Mouse (Mus musculus) brown adipose tissue, adult 24 weeks (tissue): ENCODE measurements around the gene Gsk3a. TPM values are rescaled to one million over a fixed set of nuclear protein-coding genes. Genes with fewer than 3 reads are reported as not detected.
A peak's percentile ranks its signal among the peaks of the same experiment; 100 is the strongest.

Source experiments
- H3K27ac ChIP-seq: fragments of 200-500 bp; replicated peaks from 2 replicates; pipeline ENCODE4 v1.5.1; 2012; ENCODE audit warnings: low read depth, mild to moderate bottlenecking, low read length
- H3K4me1 ChIP-seq: fragments of 200-500 bp; 2 replicates; pipeline ENCODE4 v1.6.1; 2012; ENCODE audit warnings: low read length, mixed read lengths; ENCODE audit not compliant: control insufficient read depth, insufficient read depth, insufficient read length
- H3K4me3 ChIP-seq: fragments of 200-500 bp; 2 replicates; pipeline ENCODE4 v1.5.1; 2012; ENCODE audit warnings: low read depth, mild to moderate bottlenecking, low read length, moderate library complexity; ENCODE audit not compliant: insufficient read depth
- polyA plus RNA-seq: library from polyadenylated mRNA; stranded (reverse); fragments of >200 nt; gene quantifications from 2 replicates; pipeline ENCODE4 v1.2.4, GENCODE M21; 2012; ENCODE audit not compliant: missing spikeins, insufficient read depth, insufficient read length

Gene Gsk3a
- polyA plus RNA-seq, 1 experiment: 96.9 TPM

DNA sequence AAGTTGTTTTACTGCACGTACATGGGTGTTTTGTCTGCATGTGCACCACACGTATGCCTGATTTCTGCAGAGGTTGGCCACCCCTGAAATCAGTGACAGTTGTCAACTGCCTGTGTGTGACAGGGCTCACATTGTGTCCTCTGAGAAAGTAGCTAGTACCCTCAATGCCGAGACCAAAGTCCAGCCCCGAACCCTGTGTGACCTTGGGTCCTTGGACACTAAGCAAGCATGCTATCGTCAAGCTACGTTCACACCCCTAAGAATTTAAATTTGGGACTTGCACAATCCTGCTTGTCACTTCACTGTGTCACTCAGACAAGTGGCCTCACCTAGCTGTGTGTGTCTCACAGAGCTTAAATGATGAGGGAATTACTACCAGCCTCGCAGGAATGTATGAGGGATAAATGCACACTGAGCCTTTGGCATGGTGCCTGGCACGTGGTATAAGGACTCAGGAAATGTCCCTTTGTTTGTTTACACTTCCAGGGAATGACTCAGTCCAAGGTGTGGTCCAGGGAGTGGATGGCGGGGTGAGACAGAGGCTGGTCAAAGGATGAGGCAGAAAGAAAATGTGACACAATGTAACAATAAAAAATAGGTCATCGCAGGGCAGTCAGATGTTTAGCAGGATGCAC is 40.1 kb downstream of the Gsk3a start:
- H3K4me1 ChIP-seq: peaks cover 11% of the 10 kb centered on the region

DNA sequence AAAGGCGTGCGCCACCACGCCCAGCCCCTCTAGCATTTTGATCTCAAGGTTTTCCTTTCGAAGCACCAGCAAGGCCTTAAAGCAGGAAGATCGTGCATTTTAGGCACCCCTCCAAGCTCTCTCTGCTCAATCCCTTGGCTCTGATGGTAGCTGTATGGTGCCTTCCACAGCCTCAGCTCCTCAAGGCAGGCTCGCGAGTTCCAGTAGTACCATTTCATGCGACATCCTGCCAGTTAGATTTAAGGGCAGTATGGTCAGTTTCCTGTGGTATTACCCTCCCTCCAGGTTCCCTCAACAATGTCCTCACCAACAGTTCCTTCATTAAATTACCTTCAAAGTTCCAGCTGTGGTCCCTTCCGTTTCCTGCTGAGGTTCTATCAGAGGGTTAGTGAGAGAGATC is 41.5 kb downstream of the Gsk3a start:
- H3K4me3 ChIP-seq: no peak overlapping the region
- H3K4me1 ChIP-seq: peaks cover 11% of the 10 kb centered on the region
- no peak overlapping the region for H3K27ac ChIP-seq

More for the DNA sequence above, 40.1 kb downstream of the Gsk3a start:
- H3K27ac ChIP-seq: no peak overlapping the region
- no peak overlapping the region for H3K4me3 ChIP-seq

DNA sequence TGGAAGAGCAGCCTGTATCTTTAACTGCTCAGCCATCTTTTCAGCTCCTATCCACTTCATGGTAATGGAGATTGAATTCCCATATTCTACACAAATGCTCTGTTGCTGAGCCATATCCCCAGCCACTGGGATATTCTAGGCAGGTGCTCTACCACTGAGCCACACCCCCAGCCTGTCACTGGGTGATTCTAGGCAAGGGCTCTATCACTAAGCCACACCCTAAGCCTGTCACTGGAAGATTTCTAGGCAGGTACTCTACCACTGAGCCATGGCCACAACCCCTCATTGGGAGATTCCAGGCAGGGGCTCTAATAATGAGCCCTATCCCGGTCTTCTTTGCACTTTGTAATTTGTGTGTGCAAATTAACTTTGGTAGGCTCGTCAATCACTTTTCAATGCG is 42.5 kb downstream of the Gsk3a start:
- peaks cover 11% of the 10 kb centered on the region for H3K4me1 ChIP-seq

DNA sequence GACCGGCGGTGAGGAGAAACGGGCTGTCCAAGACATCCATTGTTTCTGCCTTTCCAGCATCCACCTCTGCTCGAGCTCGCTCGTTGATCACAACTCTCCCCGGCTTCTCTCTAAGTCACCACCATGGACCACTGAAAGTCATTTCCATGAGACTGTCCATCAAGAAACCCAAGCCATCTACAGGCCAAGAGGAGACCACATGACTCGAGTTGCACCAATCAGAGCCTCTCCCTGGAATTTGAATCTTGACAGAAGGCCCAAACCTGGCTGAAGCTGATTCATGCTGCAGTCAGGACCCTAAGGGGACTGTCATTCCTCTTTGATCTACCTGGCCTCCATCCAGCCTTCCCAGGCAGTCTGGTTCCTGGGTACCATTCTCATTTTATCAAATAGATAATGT is 45.5 kb downstream of the Gsk3a start:
- Histone ChIP-seq H3K4me1 (peaks cover 5% of the 10 kb centered on the region), H3K4me3 (no peak overlapping the region), H3K27ac (no peak overlapping the region)

More for the DNA sequence above, 42.5 kb downstream of the Gsk3a start:
- H3K27ac ChIP-seq: no peak overlapping the region
- H3K4me3 ChIP-seq: no peak overlapping the region

DNA sequence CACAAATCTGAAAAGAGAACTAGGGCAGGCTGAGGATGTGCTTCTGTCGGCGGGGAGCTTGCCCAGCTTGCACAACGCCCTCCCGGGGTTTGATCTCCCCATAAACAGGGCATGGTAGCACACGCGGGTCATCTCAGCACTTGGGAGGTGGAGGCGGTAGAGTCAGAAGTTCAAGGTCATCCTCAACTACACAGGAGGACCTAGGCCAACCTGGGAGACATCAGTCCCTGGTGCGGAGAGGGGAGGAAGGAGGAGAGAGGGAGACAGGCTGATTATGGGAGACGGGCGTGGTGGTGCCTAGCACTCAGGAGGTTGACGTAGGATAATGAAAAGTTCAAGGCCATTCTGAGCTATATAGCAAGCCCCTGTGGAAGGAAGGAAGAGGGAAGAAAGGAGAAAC is 46.8 kb downstream of the Gsk3a start:
- H3K27ac ChIP-seq: no peak overlapping the region

DNA sequence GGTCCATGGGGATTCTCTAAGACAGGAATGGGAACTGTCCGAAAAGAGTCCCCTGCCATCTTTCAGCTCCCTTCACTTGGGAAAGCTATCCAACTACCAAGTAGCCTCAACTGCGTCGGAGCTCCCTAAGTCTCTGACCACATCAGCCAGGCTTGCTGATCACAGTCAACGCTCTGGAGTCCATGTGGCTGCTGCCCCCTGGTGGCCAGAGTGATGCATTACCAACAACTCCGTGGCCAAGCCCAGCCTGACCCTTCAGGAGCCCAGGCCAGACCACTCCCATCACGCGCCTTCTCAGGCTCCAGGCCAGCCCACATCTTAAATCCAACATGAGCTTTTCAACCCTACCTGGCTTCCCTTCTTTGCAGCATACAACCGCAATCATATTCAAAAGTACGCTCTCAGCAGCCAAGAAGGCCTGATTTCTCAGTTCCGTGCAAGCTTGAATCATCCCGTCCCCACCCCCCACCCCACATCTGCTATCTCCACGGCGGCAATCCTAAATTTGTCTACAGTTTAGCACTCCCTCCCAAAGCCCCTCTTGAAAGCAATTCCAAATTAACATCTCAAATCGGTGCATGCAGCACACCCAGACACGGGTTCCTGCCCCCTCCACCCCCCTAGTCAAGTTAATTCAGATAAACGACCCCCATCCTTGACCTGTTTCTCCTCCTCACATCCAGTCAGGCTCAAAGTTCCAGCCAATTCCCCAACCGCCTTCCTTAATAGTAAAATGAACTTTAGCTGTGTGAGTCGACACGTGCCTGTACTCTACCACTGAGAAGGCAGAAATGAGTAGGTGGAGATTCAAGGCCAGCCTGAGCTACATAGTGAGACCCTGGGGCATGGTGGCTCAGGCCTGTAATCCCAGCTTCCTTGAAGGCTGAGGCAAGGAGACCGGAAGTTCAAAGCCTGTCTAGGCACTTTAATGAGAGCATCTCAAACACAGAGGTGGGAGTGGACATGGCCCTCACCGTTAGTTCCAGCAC is 49.7 kb downstream of the Gsk3a start:
- Histone ChIP-seq H3K4me1 (no peaks in the 10 kb centered on the region), H3K4me3 (no peak overlapping the region), H3K27ac (no peak overlapping the region)

More for the DNA sequence above, 46.8 kb downstream of the Gsk3a start:
- Histone ChIP-seq H3K4me3 (no peak overlapping the region), H3K4me1 (no peaks in the 10 kb centered on the region)

DNA sequence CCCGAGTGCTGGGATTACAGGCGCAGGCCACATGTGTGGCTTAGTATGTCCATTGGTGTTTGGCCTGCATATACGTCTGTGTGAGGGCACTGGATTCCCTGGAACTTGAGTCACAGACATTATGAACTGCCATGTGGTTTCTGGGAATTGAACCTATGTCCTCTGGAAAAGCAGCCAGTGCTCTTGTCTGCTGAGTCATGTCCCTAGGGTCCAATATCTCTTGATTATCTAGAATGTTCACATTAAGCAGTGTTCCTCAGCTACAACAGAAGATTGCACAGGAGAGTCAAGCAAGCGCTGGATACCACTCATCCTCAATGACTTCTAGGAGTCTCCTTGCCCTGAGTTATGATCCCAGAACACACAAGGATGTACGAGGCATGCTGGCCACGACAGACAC is 53.6 kb downstream of the Gsk3a start:
- no peak overlapping the region for H3K4me3 ChIP-seq
- no peak overlapping the region for H3K27ac ChIP-seq
- H3K4me1 ChIP-seq: no peaks in the 10 kb centered on the region

DNA sequence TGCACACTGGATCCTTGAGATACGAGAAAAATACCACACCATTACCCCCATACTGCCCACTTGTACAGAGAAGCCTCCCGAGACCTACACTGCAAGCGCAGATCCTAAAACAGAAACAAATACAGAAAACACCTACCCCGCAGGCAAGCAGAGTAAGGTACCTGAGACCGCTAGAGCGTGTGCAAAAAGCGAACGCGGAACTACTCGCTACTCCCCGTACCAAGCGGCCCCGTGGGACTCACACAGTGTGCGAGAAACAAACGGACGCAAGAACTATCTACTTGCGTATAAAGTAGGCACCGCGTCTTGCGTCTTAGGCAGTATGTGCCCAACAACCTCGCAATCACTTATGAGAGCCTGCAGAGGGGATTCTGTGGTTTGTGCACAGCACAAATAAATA is 55.8 kb downstream of the Gsk3a start:
- no peak overlapping the region for H3K4me3 ChIP-seq
- no peaks in the 10 kb centered on the region; the same call in 1 of the 2 replicates for H3K4me1 ChIP-seq
- no peak overlapping the region for H3K27ac ChIP-seq

DNA sequence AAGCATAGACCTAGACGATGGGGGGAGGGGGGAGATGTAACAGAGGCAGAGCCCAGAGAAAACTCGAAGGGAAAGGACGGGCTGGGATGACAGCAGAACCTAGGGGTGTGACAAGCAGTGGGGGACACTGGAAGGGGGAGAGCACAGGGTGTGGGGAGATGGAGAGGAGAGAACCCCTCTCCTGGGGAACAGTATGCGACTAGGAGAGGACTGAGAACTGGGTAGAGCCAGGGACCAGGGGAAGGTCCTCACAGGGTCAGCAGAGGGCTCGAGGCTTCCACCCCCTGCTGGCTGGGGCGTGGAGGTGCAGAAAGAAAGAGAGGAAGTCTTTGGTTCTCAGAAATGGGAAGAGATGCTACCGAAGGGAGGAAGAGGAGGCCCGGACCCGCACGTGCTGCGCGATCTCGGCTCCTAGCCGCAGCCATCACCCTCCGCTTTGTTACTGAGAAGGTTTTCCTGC is 56.3 kb downstream of the Gsk3a start:
- Histone ChIP-seq H3K4me3 (no peak overlapping the region), H3K27ac (no peak overlapping the region), H3K4me1 (no peaks in the 10 kb centered on the region; the same call in 1 of the 2 replicates)

DNA sequence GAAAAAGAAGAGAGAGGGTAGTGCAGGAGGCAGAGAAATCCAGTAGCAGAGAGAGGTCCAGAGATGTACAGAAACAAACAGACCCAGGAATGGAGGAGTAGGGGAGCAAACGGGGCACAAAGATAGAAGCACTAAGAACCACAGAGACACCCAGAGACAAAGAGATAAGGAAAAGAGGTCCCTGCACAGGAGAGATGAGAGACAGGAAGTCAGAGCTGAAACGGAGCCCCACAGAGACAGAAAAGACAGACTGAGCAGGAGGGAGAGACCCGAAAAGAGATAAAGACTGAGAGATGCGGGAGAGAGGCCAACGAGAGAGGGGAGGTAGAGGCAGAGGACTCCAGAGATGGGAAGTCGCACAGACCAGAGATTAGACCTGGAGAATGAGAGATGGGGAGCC is 57.1 kb downstream of the Gsk3a start:
- Histone ChIP-seq H3K4me1 (no peaks in the 10 kb centered on the region; the same call in 1 of the 2 replicates), H3K27ac (no peak overlapping the region), H3K4me3 (no peak overlapping the region)

DNA sequence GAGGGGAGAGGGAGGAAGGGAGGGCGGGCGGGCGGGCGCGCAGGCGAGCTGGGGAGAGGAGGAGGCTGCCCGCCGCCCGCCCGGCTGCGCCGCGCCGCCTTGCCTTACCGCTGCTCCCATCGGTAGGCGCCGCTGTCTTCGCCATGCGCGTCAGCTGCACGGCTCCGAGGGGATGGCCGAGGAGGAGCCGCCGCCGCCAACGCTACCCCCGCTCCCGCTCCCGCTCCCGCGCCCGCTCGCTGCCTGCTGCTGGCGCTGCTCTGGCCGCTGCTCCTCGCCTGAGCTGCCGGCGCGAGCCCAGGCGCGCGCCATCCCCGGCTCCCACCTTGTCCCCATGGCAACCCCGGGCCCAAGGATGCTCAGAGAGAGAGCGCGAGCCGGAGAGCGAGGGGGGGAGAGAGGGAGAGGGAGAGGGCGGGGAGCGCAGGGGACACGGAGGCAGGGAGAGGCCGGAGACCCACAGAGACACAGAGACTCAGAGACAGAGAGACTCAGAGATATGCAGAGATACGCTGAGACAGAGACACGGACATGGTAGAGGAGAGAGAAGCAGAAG is 58.0 kb downstream of the Gsk3a start, which contains the start of gene Pou2f2:
Gene Pou2f2 (minus strand): TSS at position 121 of the 556 bp plus-strand sequence.
- Histone ChIP-seq H3K4me1 (no peaks in the 10 kb centered on the region; the same call in 1 of the 2 replicates), H3K4me3 (peak within 1 kb of the TSS; percentile 45), H3K27ac (no peak within 1 kb of the TSS)

DNA sequence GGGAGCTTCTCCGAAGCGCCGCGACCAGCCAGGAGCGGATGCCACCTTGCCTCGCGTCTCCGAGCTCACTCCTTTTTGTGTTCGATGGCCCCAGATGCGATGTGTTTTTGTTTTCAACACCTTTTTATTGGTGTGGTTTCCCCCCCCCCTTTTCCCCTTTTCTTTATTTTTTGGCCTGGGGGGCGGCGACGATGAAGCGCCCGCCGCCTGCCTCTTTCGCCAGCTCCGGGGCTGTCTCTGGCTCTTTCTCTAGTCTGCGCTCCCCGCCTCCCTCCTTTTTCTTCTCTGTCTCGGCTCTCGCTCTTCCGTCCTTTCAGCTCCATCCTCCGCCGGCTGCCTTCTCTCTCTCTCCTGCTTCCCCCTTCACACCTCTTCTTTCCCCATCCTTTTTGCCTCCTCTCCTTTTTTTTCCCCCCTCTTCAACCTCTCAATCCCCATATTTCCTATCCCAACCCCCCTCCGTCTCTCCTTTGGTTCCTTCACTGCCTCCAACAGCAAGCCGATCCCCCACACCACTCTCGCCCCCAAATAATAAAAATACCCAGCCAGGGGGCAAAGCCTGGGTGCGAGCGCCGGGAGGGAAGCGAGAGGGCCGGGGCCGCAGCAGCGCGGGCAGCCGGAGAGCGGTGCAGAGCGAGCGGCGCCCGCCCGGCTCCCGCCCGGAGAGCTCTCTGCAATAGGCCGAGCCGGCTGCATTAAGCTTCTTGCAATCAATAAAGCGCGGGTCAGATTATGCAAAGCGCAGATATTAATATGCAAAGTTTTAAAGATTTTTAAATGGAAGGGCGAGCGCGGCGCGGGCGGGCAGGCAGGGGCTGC is 58.7 kb downstream of the Gsk3a start:
- peak overlapping the region; percentile 45 for H3K4me3 ChIP-seq
- no peak overlapping the region for H3K27ac ChIP-seq
- H3K4me1 ChIP-seq: no peaks in the 10 kb centered on the region; the same call in 1 of the 2 replicates

DNA sequence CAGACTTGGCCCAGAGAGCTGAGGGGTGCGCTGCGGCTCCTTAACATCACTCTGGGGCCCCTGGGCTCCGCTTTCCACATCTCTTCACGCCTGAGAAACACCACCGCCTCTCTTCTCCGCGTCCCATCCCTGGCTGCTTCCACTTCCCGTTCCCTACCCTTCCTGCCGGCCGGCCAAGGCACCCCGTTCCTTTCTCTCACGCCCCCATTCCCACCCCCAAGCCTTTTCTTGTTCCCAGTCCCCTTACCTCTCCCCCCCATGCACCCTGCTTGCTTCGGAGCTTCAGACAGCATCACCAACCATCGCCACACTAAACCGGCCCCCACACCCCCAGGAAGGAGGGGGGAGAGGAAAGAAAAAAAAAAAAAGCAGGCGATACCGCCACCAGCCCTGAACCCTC is 59.3 kb downstream of the Gsk3a start:
- H3K4me3 ChIP-seq: peak overlapping the region; percentile 45
- no peaks in the 10 kb centered on the region; the same call in 1 of the 2 replicates for H3K4me1 ChIP-seq
- no peak overlapping the region for H3K27ac ChIP-seq
